Mouse (Mus musculus) heart, postnatal 0 days (tissue): ENCODE measurements around the gene Asb6. TPM values are rescaled to one million over a fixed set of nuclear protein-coding genes. Genes with fewer than 3 reads are reported as not detected.
A peak's percentile ranks its signal among the peaks of the same experiment; 100 is the strongest.

Experiments
- ATAC-seq: fragments of 200-750 bp; cut with Nextera tagmentation; 2 replicates; pipeline ENCODE4 v1.8.0; 2017; ENCODE audit warnings: low read depth, moderate number of reproducible peaks, moderate library complexity; ENCODE audit not compliant: insufficient read depth
- DNase-seq: peaks from one replicate; pipeline ENCODE4 v3.0.0-alpha.2; 2016; ENCODE audit warnings: low spot score
- H3K27ac ChIP-seq: fragments of 300-500 bp; sonication (generic); 2 replicates; pipeline ENCODE4 v1.5.1; 2014; ENCODE audit warnings: low read depth, mild to moderate bottlenecking
- H3K27me3 ChIP-seq: fragments of 300-500 bp; sonication (generic); 2 replicates; pipeline ENCODE4 v1.6.1; 2014; ENCODE audit warnings: low read length, mixed read lengths; ENCODE audit not compliant: control insufficient read depth, insufficient read depth
- H3K36me3 ChIP-seq: fragments of 300-500 bp; sonication (generic); replicated peaks from 2 replicates; pipeline ENCODE4 v1.6.1; 2014; ENCODE audit warnings: low read length, mixed read lengths; ENCODE audit not compliant: control insufficient read depth, insufficient read depth
- H3K4me1 ChIP-seq: fragments of 300-500 bp; sonication (generic); 2 replicates; pipeline ENCODE4 v1.6.1; 2014; ENCODE audit warnings: antibody characterized with exemption; ENCODE audit not compliant: control insufficient read depth, insufficient read depth
- H3K4me2 ChIP-seq: fragments of 300-500 bp; sonication (generic); 2 replicates; pipeline ENCODE4 v1.6.1; 2014; ENCODE audit warnings: low read depth, mild to moderate bottlenecking, low read length, moderate library complexity
- H3K4me3 ChIP-seq: fragments of 300-500 bp; sonication (generic); 2 replicates; pipeline ENCODE4 v1.5.1; 2014; ENCODE audit warnings: low read depth, low read length
- H3K9ac ChIP-seq: fragments of 300-500 bp; sonication (generic); replicated peaks from 2 replicates; pipeline ENCODE4 v1.6.1; 2014; ENCODE audit warnings: low read depth, low read length, mixed read lengths
- H3K9me3 ChIP-seq: fragments of 300-500 bp; sonication (generic); replicated peaks from 2 replicates; pipeline ENCODE4 v1.6.1; 2016; ENCODE audit warnings: low read length; ENCODE audit not compliant: control insufficient read depth
- CTCF ChIP-seq: IDR thresholded peaks from 2 replicates; pipeline ENCODE4 v1.5.1; 2016; ENCODE audit warnings: antibody characterized with exemption, control low read depth, low read depth
- EP300 ChIP-seq: IDR thresholded peaks from 2 replicates; pipeline ENCODE4 v1.6.1; 2016; ENCODE audit warnings: antibody characterized with exemption, low read depth
- WGBS: fragments of 180-500 bp; shearing (Covaris S2); extraction: QIAGEN DNeasy Blood & Tissue Kit; methylation state at CpG from one replicate; pipeline ENCODE4 v1.1.7; 2014; 5-methylcytosine and 5-hydroxymethylcytosine counted together
- polyA plus RNA-seq: library from polyadenylated mRNA; unstranded; fragments of >200 nt; fragmentation: Nextera tagmentation; extraction: Ambion mirVana; gene quantifications from 2 replicates; pipeline ENCODE4 v1.2.1, GENCODE M21; 2015
- total RNA-seq: library from RNA; depleted of rRNA; stranded (reverse); fragments of >200 nt; gene quantifications from 2 replicates; pipeline ENCODE4 v1.2.3, GENCODE M21; 2014; ENCODE audit warnings: low replicate concordance

Asb6 gene
- total and polyA plus RNA-seq, 2 experiments from 2014 or later, result 13.0 to 16.2 TPM

DNA sequence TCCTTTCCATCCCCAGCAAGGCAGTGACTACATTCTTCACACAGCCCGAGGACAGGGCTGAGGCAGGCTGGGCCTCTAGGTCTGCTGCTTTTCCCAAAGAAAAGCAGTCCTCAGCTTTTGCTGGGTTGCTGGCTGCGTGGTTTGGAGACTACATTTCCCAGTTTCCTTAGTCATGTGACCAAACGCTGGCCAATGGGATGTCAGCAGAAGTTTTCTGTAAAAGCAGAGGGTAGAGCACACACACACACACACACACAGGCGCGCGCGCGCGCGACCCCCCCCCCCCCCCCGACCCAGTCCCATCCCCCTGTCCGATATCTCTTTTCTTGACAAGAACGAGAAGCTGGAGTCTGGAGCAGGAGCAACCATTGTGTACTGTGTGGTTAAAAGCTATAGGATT lies 46.8 kb downstream of the Asb6 start:
- peak; percentile 53 for ATAC-seq

DNA sequence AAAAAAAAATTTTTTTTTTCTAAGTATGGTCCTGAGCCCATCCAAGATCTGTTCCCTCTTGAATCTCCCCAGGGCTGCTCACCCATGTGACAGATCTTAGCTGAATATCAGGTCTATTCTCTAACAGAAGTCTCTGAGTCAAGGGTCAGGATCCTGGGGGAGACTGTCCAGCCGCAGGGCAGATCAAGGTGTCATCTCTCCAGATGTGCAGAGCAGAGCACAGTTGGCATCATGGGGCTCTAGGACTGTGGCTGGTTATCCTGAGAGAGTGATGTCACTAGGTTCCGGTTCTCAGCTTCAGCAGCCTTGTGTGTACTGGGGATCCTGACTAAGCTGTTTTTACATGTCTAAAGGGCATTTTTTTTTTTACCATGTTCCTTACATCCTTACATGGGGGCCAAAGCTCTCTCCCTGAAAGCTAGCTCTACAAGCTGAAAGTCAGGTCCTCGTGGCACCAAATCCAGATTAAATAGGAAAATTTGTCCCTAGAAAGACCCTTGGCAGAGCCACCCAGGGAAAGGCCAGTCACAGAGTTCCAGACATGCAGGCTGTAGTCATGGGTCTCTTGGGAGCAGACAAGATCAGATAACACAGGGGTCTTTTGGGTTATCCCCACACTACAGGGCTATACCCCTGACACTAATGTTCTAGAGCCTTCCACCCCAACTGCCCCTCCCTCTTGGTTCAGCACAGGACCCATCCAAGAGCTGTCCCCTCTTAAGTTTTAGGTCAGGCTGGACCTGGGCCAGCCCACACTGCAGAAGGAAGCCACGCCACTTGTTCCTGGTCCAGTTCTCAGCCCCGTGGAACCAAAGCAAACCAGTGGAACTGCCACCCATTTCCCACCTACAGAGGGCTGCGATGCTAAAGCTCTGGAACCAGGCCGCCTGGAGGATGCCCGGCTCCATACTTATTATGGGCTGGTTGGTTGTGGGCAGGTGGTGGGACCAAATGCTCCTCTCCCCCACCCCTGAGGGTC lies 47.5 kb downstream of the Asb6 start:
- 73% methylated on average over 8 of the region's 8 CpGs for WGBS
- H3K9ac ChIP-seq, result no peak overlapping the region
- no peaks in the 10 kb centered on the region for H3K27me3 ChIP-seq
- ATAC-seq (no peak), DNase-seq (no peak)
- H3K36me3 ChIP-seq, result no peaks in the 10 kb centered on the region
- no peaks in the 10 kb centered on the region for H3K9me3 ChIP-seq
- no peak overlapping the region for H3K27ac ChIP-seq
- peak overlapping the region; percentile 57; the same call in 1 of the 2 replicates for H3K4me2 ChIP-seq
- TF ChIP-seq EP300, result no peak
- no peak for TF ChIP-seq CTCF
- peaks cover 15% of the 10 kb centered on the region for H3K4me1 ChIP-seq
- H3K4me3 ChIP-seq, result no peak overlapping the region

More for the DNA sequence above, 46.8 kb downstream of the Asb6 start:
- no peaks in the 10 kb centered on the region for H3K9me3 ChIP-seq
- DNase-seq, result peak; percentile 85
- H3K36me3 ChIP-seq, result no peaks in the 10 kb centered on the region
- H3K4me3 ChIP-seq, result no peak overlapping the region; the same call in 1 of the 2 replicates
- H3K27me3 ChIP-seq, result no peaks in the 10 kb centered on the region
- H3K27ac ChIP-seq, result no peak overlapping the region
- TF ChIP-seq EP300 (no peak), CTCF (no peak)
- H3K4me1 ChIP-seq, result peaks cover 15% of the 10 kb centered on the region
- H3K9ac ChIP-seq, result no peak overlapping the region
- 0% methylated on average over 13 of the region's 13 CpGs for WGBS
- peak overlapping the region; percentile 57 for H3K4me2 ChIP-seq

DNA sequence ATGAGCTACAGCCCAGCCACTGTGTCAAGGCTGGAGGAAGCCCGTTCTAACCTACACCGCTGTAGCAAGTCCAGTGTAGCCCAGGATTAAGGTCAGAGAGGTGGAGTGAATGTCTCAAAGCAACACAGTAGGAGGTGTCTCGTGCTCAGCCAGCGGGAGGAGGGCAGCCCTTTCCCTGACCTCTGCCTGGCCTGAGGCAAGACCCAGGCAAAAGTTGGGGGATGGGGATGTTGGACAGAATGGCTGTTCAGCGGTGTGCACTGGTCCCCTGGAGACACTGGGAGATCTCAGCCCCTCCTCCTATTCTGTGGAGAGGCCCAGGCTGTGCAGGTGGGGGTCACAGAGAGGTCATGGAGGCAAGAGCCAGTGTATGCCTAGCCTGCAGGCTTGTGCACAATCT lies 50.9 kb downstream of the Asb6 start:
- Histone ChIP-seq H3K27me3 (no peaks in the 10 kb centered on the region), H3K9ac (no peak overlapping the region), H3K4me2 (no peak overlapping the region), H3K27ac (no peak overlapping the region), H3K4me3 (no peak overlapping the region), H3K36me3 (no peaks in the 10 kb centered on the region), H3K9me3 (no peaks in the 10 kb centered on the region), H3K4me1 (peaks cover 14% of the 10 kb centered on the region)
- ATAC-seq (no peak), DNase-seq (no peak)
- 18% methylated on average over 5 of the region's 5 CpGs for WGBS
- TF ChIP-seq CTCF (no peak), EP300 (no peak)

DNA sequence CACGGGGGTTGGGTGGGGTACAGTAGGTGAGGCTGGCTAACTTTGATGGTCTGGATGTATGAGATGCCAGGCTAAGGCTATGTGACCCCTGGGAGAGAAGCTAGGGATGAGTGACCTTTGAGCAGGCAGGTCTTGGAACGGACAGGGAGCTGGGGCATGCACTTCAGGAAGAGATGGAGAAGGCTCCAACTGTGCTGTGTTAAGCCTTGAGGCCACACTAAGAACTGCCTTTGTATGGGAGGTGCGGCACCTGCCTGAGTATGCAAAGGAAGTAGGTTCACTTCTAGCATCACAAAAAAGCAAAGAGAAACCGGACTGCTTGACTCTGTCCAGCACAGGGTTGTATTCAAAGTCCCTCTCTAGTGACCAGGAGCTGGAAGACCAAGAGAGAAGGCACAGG lies 51.9 kb downstream of the Asb6 start:
- Histone ChIP-seq H3K36me3 (no peaks in the 10 kb centered on the region), H3K27ac (no peak overlapping the region), H3K9me3 (no peaks in the 10 kb centered on the region), H3K4me2 (no peak overlapping the region), H3K4me1 (peaks cover 14% of the 10 kb centered on the region), H3K4me3 (no peak overlapping the region), H3K9ac (no peak overlapping the region), H3K27me3 (no peaks in the 10 kb centered on the region)
- DNase-seq (no peak), ATAC-seq (no peak)
- TF ChIP-seq CTCF, result no peak
- no peak for TF ChIP-seq EP300
- WGBS, result 88% methylated on average over 4 of the region's 4 CpGs

DNA sequence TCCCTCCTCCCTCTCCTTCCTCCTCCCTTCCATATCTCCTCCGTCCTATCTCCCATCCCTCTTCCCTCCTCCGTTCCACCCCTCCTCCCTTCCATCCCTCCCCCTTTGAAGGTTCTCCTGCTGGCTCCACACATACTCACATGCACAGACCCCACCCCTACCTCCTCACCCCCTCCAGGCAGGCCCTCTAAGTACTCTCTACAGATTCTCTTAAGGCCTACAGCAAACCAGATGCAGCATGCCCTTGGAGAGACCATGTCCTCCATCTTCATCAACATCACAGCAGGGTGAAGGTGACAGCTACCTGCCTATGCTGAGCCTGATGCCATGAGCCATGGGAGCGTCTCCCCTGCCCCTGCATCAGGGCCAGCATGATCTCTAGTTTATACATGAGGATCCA lies 52.9 kb downstream of the Asb6 start:
- no peak for DNase-seq
- no peak for TF ChIP-seq CTCF
- TF ChIP-seq EP300, result no peak
- H3K9me3 ChIP-seq, result no peaks in the 10 kb centered on the region
- H3K4me3 ChIP-seq, result no peak overlapping the region
- no peak for ATAC-seq
- no peak overlapping the region for H3K9ac ChIP-seq
- no peak overlapping the region for H3K27ac ChIP-seq
- 80% methylated on average over 3 of the region's 3 CpGs for WGBS
- H3K36me3 ChIP-seq, result no peaks in the 10 kb centered on the region
- H3K4me2 ChIP-seq, result no peak overlapping the region
- H3K27me3 ChIP-seq, result no peaks in the 10 kb centered on the region
- H3K4me1 ChIP-seq, result peaks cover 22% of the 10 kb centered on the region
